Mouse (Mus musculus) spleen, postnatal 4 days (tissue): ENCODE measurements at regions not wholly inside any gene's neighbourhood (a gene's known extent, or its start where the extent isn't known, plus 50 kb on each side); places are given as distances from the start of the nearest gene placed in this dataset.
A peak's percentile ranks its signal among the peaks of the same experiment; 100 is the strongest.

Experiments
- DNase-seq, 2 experiments: peaks; one replicate each; pipeline ENCODE4 v3.0.0; 2022; ENCODE audit warnings: low spot score in 2 of 2

DNA sequence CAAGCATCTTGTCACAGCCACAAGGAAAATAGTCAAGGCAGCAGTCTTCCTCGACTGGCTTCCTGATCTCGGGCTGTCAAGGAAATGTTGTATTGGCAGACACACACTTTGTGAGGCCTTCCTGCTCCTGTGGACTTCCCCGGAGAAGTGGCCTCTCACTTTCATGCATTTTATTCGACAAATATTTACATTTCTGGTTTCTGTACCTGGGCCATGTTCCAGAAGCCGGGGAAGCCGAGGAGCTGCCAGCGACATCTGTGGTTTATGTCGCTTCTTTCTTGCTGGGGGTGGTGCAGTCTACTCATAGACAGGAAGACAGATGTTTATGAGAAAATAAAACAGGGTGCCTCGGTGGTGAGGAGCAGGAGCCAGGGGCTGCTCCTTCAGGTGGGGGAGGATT is 372.5 kb upstream of the Kcnab2 start:
- DNase-seq: no peak

- DNase-seq: no peak
Observed at GRCm38 (mm10) chr4:152836080-152836479, 358.4 kb upstream of the Kcnab2 start.

DNA sequence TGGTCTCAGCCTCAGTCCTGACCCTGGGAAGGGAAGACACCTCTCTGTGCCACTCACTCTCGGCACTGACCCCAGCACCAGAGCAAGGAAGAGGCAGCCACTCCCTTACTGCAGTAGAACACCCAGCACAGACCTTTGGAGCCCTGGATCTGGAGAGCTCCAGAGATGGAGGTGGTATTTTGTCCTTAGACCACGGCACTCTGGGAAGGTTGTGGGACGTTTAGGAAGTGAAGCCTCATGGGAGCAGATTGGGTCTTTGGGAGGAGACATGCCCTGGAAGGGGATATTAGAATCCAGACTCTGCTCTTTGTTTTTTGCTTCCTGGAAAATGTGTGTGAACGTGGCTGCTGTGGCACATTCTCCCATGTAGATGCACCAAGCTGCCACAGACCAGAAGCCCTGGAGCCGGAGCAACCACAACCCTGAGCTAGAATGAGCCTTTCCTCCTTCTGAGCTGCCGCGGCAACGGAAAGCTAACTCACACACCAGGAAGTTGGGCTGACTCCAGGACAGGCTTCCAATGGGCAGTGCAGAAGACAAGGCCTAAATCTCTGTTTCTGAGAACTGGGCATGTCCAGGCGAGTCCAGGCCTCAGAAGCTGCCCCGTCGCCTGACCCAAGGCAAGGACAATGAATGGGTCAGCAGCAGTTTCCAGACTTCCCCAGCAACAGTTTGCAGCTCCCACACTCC is 356.9 kb upstream of the Kcnab2 start:
- no peak for DNase-seq

GRCm38 (mm10) chr4:152833411-152834310 is 356.0 kb upstream of the Kcnab2 start:
- DNase-seq: no peak

GRCm38 (mm10) chr4:152832757-152833363 is 355.2 kb upstream of the Kcnab2 start:
- no peak for DNase-seq

DNA sequence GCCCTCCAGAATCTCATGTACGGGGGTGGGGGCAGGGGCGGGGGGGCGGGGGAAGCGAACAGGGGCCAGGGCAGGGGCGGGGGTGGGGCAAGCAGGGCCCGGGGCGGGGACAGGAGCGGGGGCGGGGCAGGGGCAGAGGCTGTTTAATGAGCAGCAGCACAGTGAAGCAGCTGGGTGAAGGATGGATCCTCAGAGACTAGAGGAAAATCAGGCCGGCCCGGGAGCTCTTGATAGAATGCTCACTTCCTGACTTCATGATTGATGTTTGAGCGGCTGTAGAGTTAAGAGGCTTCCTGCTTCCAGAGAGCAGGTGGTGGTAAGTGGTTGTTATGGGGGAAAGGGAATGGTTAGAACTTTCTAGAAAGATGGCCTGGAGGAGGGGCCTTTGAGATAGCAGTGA is 347.5 kb upstream of the Kcnab2 start:
- no peak for DNase-seq

DNA sequence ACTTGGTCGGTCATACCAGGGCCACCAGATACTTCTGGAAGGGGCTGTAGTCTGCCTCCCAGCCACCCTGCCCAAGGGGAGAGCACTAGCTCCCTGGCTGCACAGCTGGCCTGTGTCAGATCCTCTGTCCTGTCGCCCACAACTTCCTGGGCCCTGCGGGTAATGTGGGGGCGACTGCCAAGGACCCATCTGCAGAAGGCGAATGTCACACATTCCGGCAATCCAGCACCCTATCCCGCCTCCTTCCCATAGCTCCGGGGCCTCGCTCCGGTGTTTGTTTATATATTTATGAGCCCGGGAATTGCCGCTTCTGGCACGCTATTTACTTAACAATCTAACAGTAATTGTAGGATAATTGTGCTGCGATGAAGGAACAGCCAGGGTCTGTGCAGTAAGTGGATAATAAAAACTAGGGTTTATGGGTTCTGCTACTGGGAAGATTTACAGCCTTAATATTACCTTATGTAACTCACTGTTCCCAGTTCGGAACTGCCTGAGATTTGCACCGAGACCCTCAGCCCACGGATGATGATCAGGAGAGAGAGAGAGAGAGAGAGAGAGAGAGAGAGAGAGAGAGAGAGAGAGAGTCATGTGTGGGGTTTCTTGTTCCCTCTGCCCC is 338.6 kb upstream of the Kcnab2 start:
- no peak for DNase-seq

DNA sequence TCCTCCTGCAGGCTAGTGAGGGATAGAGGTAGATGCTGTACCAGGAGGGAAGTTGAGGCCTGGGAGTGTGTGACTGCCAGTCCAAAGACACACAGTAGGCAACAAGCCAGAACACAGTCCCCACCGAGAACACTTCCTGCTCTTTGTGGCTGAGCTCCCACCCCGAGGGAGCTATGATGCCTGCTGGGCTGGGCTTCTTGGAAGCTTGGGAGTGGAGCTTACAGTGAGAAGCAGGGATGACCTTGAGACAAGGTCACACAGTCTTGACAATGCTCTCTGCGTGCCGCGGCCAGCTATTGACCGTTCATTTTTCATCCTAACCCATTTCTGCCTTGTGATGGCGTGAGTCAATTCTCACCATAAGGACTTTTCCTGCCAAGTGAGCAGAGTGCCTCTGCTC is 328.9 kb upstream of the Kcnab2 start:
- DNase-seq: no peak

DNA sequence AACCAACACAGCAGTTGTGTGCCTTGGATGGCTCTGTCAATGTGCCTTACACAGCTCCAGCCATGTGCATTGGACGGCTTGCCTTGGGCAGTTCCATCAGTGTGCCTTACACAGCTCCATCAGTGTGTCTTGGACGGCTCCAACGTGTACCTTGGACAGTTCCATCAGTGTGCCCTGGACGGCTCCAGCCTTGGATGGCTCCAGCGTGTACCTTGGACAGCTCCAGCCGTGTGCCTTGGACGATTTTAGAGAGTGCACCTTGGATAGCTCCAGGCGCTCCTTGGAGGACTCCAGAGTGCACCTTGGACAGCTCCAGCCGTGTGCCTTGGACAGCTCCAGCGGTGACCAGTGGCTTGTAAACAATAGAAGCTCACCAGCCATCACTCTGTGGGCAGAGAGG is 321.7 kb upstream of the Kcnab2 start:
- no peak for DNase-seq

DNA sequence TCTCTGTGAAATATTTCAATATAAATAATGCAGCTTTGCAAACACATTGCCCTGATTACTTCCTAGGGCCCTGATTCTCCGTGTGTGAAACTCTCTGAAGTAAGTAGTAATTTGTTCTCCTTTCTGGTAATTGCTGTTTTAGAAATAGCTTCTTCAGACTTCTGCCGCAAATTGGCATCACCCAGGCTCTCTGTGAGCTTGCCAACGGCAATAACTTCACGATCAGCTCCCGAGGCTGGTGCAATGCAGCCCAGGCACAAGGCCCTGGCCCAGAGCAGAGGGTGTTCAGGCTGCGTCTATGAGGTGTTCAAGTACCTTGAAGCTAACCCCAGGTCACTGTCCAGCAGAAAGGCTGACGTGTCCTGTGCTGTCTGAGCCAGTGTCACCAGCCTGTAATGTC is 310.8 kb upstream of the Kcnab2 start:
- DNase-seq: no peak

DNA sequence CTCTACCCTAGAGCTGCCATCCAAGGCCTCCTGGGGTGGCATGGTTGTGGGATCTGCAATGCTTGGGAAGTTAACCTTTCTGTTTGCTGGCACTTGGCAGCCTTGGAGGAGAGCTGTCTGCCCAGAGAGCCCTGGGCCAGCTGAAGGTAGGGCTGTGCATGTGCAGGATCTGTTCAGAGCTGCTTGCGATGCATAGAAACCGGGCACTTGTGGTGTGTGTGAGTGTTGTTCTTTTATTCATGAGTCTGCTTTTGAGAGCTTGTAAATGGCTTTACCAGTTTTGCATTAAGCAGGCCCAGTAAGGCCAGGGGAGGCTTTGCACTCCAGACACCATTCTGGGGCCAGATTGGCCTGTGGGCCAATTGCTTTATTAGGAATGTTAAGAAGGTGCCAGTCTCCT is 307.3 kb upstream of the Kcnab2 start:
- no peak for DNase-seq

DNA sequence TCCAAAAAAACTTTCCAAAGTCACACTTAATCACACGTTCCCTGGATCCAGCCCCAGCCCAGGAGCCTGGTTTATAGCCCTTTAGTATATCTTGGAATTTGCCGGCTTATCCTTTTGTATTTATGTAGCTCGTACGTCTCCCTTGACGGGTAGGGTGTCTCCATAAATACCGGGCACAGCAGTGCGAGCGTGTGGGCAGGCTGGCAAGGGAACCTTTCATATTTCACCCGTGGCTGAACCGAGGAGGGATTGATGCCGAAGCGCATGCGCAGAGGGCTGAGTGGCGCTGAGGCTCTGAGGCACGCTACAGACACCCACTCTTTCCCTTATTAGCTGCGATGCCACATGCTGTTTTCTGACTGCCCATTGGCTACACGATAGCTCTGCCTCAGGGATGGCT is 301.9 kb upstream of the Kcnab2 start:
- DNase-seq: no peak

DNA sequence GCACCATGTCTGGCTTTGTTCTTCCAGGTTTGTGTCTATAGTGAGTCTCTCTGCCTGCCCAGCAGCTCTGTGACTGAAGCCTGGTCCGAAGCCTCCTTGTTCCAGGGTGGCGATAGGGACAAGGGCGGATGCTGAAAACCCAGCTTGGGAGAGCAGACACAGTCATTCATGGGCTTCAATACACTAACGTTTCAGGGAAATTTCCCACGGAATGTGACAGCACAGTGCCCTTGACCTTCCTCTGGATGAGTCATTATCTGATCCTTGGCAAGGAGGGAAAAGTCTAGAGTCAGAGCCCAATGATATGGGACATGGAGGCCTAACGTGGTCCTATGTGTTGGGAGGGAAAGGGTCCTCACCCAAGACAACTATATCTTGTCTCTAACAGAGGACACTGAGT is 298.1 kb upstream of the Kcnab2 start:
- no peak for DNase-seq

DNA sequence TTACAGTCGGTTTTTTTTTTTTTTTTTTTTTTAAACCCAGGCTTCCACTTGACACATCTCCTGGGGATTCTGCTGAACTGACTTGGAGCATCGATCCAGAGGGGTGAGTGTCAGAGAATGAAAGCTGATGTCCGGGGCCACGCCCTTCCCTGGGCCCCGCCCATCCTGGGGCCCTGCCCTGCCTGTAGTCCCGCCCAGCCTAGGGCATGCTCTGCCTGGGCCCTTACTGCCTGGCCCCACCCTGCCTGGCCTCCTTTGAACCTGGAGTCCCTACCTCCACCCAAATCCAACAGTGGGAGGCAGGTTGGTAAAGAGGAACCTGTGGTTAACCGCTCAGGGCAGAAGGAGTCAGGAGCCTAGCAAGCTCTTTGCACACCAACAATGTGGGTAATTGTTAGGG is 293.7 kb upstream of the Kcnab2 start:
- DNase-seq: no peak

DNA sequence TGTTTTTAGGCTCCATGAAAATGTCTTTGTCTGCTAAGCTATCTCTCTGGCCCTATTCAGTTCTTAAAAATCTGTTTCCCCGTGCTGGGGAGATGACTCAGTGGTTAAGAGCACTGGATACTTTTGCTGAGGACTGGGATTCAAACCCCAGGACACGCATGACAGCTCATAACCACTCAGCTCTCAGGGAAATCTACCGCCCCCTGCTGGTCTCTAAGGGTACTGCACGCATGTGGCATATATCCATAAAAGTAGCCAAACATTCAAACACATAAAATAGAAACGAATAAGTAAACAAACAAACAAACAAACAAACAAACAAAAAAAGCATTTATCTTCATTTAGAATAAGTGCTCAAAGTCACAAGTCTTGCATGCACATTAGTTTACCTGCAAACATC is 289.7 kb upstream of the Kcnab2 start:
- DNase-seq: peak in 1 of 2 experiments; percentile 49

- peak in 1 of 2 experiments; percentile 48 for DNase-seq
Observed at GRCm38 (mm10) chr4:152763116-152763515, 285.4 kb upstream of the Kcnab2 start.

DNA sequence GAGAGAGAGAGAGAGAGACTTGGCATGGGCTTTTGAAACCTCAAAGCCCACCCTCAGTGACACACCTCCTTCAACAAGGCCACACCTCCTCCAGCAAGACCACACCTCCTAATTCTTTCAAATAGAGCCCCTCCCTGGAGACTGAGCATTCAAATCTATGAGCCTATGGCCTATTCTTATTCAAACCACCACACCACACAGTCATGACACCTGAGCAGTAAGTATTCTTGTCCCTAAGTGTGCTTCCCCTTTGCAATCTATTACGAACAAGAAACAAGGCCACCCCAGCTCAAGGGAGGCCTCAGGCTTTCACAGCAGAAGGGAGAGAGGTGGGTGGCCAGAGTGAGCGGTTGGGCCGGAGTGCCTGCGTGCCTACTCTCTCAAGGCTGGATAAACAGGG is 284.9 kb upstream of the Kcnab2 start:
- DNase-seq: peak in 1 of 2 experiments; percentile 31

- DNase-seq: peak in 1 of 2 experiments; percentile 51
Observed at GRCm38 (mm10) chr4:152757191-152757590, 279.5 kb upstream of the Kcnab2 start.

GRCm38 (mm10) chr4:152756535-152756934 is 278.9 kb upstream of the Kcnab2 start:
- peak in 1 of 2 experiments; percentile 30 for DNase-seq

DNA sequence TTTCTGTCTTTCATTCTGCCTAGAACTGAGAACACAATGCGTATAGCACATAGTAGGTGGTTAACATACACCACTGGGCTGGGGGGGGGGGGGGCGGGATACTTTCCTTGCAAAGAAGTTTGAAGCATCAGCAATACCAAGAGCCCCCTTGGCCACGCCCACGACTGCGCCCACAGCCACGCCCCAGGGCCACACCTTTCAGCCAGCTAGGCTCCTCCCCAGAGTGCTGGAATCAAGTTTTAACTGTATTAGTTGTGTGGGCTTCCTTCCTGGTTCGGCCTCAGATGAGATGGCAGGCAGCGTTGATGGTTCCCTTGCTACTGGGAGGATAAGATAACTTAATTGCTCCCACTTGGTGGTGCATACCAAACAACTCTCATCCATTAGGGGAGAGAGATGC is 278.1 kb upstream of the Kcnab2 start:
- DNase-seq: peak in 1 of 2 experiments; percentile 40

DNA sequence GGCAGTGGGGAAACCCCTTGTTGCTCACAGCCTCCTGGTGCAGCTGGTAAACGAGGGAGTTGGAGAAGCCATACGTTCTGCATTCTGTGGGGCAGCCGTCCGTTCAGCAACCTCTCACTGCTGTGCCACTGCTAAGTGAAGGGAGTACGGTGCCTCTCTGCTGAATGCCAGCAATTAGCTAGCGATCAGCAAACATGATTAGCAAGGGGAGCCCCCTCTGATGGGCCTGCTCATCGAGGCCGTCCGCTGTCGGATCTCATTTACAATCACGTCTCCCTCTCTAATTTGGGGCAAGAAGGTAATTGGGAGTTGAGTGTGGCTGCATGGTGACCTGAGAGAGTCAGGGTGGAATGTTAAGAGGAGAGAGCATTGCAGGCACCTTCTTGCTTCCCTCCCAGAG is 266.7 kb upstream of the Kcnab2 start:
- DNase-seq: peak in 1 of 2 experiments; percentile 50

- peak in 1 of 2 experiments; percentile 49 for DNase-seq
Observed at GRCm38 (mm10) chr4:152733017-152733416, 255.3 kb upstream of the Kcnab2 start.
